Mouse (Mus musculus): ENCODE measurements at regions not wholly inside any gene's neighbourhood (a gene's known extent, or its start where the extent isn't known, plus 50 kb on each side); places are given as distances from the start of the nearest gene placed in this dataset.

GRCm38 (mm10) chr5:134848981-134849380 lies 57.6 kb downstream of the Tmem270 start:
- TF ChIP-seq CTCF (IDR thresholded peaks at IDR 0.05; ENCODE audit: low read depth) (no peak), EP300 (IDR thresholded peaks at IDR 0.05; ENCODE audit: low read depth) (no peak)

All from heart, postnatal 0 days (tissue).